Mouse (Mus musculus) forebrain, embryonic 16.5 days (tissue): ENCODE data around the gene Strbp. TPM values are rescaled to one million over a fixed set of nuclear protein-coding genes. Genes with fewer than 3 reads are reported as not detected.

Experiments used
- ATAC-seq: fragments of 200-750 bp; cut with Nextera tagmentation; 2 replicates; pipeline ENCODE4 v1.8.0; 2017; ENCODE audit warnings: mild to moderate bottlenecking, moderate library complexity
- H3K27ac ChIP-seq: fragments of 300-500 bp; sonication (generic); 2 replicates; pipeline ENCODE4 v1.5.1; 2014; ENCODE audit warnings: low read length, control low read depth
- H3K27me3 ChIP-seq: fragments of 300-500 bp; sonication (generic); replicated peaks from 2 replicates; pipeline ENCODE4 v1.6.1; 2014; ENCODE audit warnings: low read length; ENCODE audit not compliant: control insufficient read depth, insufficient read depth
- H3K36me3 ChIP-seq: fragments of 300-500 bp; sonication (generic); 2 replicates; pipeline ENCODE4 v1.6.1; 2014; ENCODE audit not compliant: control insufficient read depth, insufficient read depth
- H3K4me1 ChIP-seq: fragments of 300-500 bp; sonication (generic); replicated peaks from 2 replicates; pipeline ENCODE4 v1.6.1; 2014; ENCODE audit warnings: low read length; ENCODE audit not compliant: control insufficient read depth, insufficient read depth
- H3K4me2 ChIP-seq: fragments of 300-500 bp; sonication (generic); 2 replicates; pipeline ENCODE4 v1.6.1; 2014; ENCODE audit warnings: mild to moderate bottlenecking, low read length, control low read depth
- H3K4me3 ChIP-seq: fragments of 300-500 bp; sonication (generic); replicated peaks from 2 replicates; pipeline ENCODE4 v1.5.1; 2014; ENCODE audit warnings: mild to moderate bottlenecking, low read length, control low read depth
- H3K9ac ChIP-seq: fragments of 300-500 bp; sonication (generic); replicated peaks from 2 replicates; pipeline ENCODE4 v1.6.1; 2014; ENCODE audit warnings: low read depth, low read length, control low read depth
- H3K9me3 ChIP-seq: fragments of 300-500 bp; sonication (generic); 2 replicates; pipeline ENCODE4 v1.6.1; 2016; ENCODE audit warnings: low read length; ENCODE audit not compliant: control insufficient read depth
- WGBS: fragments of 180-500 bp; shearing (Covaris S2); extraction: QIAGEN DNeasy Blood & Tissue Kit; methylation state at CpG from one replicate; pipeline ENCODE4 v1.1.7; 2014; 5-methylcytosine and 5-hydroxymethylcytosine counted together
- polyA plus RNA-seq: library from polyadenylated mRNA; unstranded; fragments of >200 nt; fragmentation: Nextera tagmentation; extraction: Ambion mirVana; gene quantifications from 2 replicates; pipeline ENCODE4 v1.2.1, GENCODE M21; 2015

The Strbp gene
- polyA plus RNA-seq, 1 experiment from 2014 or later: 111 TPM

DNA sequence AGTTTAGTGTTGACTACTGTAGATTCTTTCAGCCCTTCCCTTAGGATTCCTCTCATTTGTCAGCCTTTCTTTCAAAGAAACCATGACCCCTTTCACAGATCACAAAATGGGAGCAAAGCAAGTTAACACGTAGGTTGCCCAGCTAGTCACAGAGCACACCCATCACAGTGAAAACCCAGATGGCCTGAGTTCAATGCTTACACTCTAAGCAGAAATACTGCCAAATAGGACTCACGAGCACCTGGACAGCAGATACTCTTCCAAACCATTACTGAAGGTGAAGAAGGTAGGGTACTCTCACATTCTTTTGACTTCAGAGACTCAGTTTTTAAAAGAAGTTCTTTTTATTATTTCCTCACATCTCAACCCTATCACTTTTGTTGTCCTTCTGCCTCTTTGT lies 147.3 kb downstream of the Strbp start:
- no peak for ATAC-seq
- WGBS: 83% methylated on average over 2 of the region's 2 CpGs
- Histone ChIP-seq H3K27me3 (no peaks in the 10 kb centered on the region), H3K36me3 (peaks cover 44% of the 10 kb centered on the region), H3K4me2 (no peak overlapping the region), H3K9me3 (no peaks in the 10 kb centered on the region), H3K9ac (no peak overlapping the region), H3K27ac (no peak overlapping the region), H3K4me1 (no peaks in the 10 kb centered on the region), H3K4me3 (no peak overlapping the region)

DNA sequence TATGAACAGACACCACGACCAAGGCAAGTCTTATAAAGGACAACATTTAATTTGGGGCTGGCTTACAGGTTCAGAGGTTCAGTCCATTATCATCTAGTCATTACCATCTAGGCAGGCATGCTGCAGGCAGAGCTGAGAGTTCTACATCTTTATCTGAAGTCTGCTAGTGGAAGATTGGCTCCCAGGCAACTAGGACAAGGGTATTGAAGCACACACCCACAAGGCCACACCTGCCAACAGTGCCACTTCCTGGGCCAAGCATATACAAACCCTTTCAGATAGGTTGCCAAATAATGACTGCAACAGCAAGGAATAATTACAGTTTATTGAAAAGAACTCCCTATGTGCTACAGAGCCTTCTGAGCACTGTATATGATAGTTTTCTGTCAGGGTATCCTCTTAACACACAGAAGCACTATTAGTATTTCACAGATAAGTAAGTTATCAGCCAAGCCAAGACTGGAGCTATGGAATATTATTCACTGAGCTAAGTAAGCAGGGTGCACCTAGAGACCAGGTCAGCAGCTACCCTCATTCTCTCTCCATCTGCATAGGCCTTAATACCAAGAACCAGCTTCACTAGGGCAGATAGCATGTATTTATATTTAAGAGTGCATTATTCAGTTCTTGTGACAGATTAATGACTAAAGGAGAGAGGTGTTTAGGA lies 154.2 kb downstream of the Strbp start:
- no peak overlapping the region for H3K4me3 ChIP-seq
- peaks cover 24% of the 10 kb centered on the region for H3K36me3 ChIP-seq
- no peak overlapping the region for H3K9ac ChIP-seq
- 79% methylated on average over 1 of the region's 1 CpGs for WGBS
- no peaks in the 10 kb centered on the region for H3K4me1 ChIP-seq
- H3K4me2 ChIP-seq: no peak overlapping the region
- no peak overlapping the region for H3K27ac ChIP-seq
- no peak for ATAC-seq
- no peaks in the 10 kb centered on the region for H3K27me3 ChIP-seq
- H3K9me3 ChIP-seq: no peaks in the 10 kb centered on the region

DNA sequence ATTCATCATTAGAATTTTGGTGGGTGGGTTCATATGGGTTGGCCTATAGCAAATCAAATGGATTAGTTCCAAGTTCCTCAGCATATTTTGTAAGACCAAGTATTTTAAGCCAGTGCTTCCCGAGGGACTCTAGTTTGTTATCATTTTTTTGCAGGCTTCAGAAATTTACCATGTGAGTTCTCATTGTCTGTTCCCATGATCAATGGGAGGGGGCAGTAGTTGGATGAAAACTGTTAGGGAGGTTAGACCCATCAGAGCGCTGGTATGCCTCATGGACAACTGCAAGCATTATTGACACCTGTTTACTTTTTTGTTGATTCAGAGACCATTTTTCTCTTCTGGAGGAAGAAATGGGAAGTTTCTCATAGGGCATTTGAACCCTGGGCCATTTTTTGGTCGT lies 172.0 kb downstream of the Strbp start:
- H3K9me3 ChIP-seq: no peaks in the 10 kb centered on the region
- H3K27ac ChIP-seq: no peak overlapping the region
- no peak overlapping the region for H3K9ac ChIP-seq
- no peak overlapping the region for H3K4me3 ChIP-seq
- H3K36me3 ChIP-seq: peaks cover 7% of the 10 kb centered on the region
- H3K4me1 ChIP-seq: no peaks in the 10 kb centered on the region
- WGBS: 89% methylated on average over 3 of the region's 3 CpGs
- no peak for ATAC-seq
- no peaks in the 10 kb centered on the region for H3K27me3 ChIP-seq
- no peak overlapping the region for H3K4me2 ChIP-seq

DNA sequence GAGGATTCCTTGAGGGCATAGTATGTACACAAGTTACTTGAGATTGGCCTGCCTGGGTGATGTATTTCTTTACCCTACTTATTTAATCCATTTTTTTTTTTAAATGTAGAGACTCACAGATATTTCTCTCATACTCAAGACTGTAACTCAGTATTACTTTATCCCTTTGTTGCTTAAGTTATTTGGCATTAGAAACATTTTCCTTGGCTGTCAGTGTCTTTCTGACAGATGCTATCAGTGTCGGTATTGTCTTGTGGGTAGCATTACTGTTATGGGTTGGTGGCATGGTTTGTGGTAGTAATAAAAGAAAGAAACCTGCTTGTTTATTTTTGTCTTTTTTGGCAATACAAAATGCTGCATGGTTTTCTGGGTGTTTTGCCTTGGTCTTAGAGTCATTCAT lies 172.9 kb downstream of the Strbp start:
- Histone ChIP-seq H3K27ac (no peak overlapping the region), H3K27me3 (no peaks in the 10 kb centered on the region), H3K9ac (no peak overlapping the region), H3K4me1 (no peaks in the 10 kb centered on the region), H3K36me3 (peaks cover 4% of the 10 kb centered on the region), H3K4me3 (no peak overlapping the region), H3K4me2 (no peak overlapping the region), H3K9me3 (no peaks in the 10 kb centered on the region)
- no peak for ATAC-seq
- WGBS: 82% methylated on average over 1 of the region's 1 CpGs

DNA sequence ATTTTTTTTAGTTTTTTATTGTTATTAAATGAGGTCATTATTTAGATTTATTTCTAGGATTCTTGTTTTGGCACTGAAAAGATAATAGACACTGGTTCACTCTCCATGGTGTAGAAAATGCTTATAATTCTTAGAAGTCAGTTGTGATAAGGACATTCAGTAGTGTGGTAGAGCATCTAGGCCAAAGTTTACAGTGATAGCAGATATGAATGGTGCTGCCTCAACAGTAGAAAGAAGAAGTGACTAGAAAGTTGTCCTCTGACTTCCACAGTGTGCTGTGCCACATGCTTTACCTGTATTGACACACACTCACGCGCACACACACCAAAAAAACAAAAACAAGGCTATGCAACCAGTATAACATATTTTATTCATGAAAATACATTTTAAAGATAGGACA lies 174.3 kb downstream of the Strbp start:
- WGBS: 97% methylated on average over 2 of the region's 2 CpGs
- H3K36me3 ChIP-seq: peaks cover 4% of the 10 kb centered on the region
- no peaks in the 10 kb centered on the region for H3K27me3 ChIP-seq
- no peaks in the 10 kb centered on the region for H3K4me1 ChIP-seq
- H3K9ac ChIP-seq: no peak overlapping the region
- H3K4me2 ChIP-seq: no peak overlapping the region
- H3K4me3 ChIP-seq: no peak overlapping the region
- H3K27ac ChIP-seq: no peak overlapping the region
- no peaks in the 10 kb centered on the region for H3K9me3 ChIP-seq
- no peak for ATAC-seq

DNA sequence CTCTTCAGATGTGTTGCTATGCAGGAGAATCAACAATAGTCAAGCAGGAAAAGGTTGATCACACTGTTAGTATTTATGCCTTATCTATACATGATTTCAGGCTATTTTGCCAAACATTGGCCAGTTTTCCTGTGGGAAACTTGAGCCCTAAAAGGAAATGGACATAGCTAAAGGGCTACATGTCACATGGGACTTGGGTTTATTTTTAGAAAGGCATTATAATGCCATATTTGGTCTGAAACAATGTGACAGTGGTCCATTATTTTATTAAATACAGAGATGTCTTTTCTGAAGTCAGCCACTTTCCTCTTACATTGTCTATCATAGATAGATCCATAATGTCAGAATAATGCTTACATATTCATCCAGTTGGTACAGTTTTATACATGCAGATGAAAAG lies 176.1 kb downstream of the Strbp start:
- no peaks in the 10 kb centered on the region for H3K9me3 ChIP-seq
- H3K4me3 ChIP-seq: no peak overlapping the region
- ATAC-seq: no peak
- H3K27me3 ChIP-seq: no peaks in the 10 kb centered on the region
- no peak overlapping the region for H3K9ac ChIP-seq
- H3K4me1 ChIP-seq: no peaks in the 10 kb centered on the region
- H3K4me2 ChIP-seq: no peak overlapping the region
- H3K36me3 ChIP-seq: no peaks in the 10 kb centered on the region
- no peak overlapping the region for H3K27ac ChIP-seq

DNA sequence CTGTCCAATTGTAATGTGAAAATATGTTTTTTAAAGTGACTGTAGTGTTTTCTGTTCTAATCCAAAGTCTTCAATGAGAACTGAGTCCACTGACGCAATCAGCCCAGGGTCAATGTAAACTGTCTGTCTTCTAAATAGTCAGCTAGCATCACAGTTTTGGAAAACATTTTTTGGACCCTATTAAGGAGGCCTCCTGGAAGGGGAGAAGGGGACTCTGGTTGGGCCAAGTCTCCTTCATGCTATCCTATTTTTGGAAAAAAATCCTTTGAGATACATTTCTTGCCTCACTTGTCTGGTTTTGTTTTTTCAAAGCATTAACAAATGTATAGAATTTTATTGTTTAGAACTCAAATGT lies 184.4 kb downstream of the Strbp start:
- Histone ChIP-seq H3K27me3 (no peaks in the 10 kb centered on the region), H3K4me2 (peak overlapping the region; percentile 57), H3K9ac (no peak overlapping the region), H3K4me3 (no peak overlapping the region), H3K4me1 (peaks cover 23% of the 10 kb centered on the region), H3K9me3 (no peaks in the 10 kb centered on the region), H3K27ac (no peak overlapping the region), H3K36me3 (no peaks in the 10 kb centered on the region)
- WGBS: 83% methylated on average over 1 of the region's 1 CpGs
- no peak for ATAC-seq

DNA sequence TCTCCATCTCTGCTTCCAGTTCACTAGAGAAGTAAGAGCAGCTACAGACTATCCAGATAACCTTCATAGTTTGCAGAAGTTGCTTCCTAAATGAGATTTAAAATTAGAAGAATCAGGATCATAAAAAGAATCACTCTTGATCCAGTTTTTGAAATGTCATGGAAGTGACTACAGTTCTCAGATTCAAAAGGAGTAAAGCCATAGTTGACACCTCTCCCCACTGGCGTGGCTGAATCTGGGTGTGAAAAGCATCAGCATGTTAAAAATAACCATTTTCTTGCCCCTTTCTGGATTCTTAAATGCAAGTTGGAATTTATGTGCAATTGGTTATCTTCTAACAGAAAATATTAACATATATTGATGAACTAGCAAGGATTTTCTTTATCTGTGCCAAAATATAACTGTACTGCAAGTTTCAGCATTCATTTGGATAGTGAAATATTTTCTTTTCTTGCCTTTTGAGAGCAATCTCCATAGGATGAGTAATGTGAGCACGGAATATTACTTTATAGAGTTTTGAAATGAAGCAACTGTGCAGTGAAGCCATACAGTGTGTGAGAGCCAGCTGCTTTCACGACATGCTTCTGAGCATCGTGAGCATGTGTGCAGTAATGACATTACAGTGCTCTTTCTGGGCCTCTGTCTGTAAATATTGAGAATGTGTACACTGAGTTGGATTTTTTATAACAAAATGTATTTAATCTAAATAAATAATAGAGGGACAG lies 184.9 kb downstream of the Strbp start:
- peak overlapping the region; percentile 85; the same call in 1 of the 2 replicates for H3K27ac ChIP-seq
- H3K27me3 ChIP-seq: no peaks in the 10 kb centered on the region
- H3K36me3 ChIP-seq: no peaks in the 10 kb centered on the region
- peak overlapping the region; percentile 57 for H3K4me2 ChIP-seq
- peaks cover 23% of the 10 kb centered on the region for H3K4me1 ChIP-seq
- no peaks in the 10 kb centered on the region for H3K9me3 ChIP-seq
- peak overlapping the region; percentile 45 for H3K4me3 ChIP-seq
- 70% methylated on average over 4 of the region's 4 CpGs for WGBS
- no peak overlapping the region for H3K9ac ChIP-seq
- ATAC-seq: no peak

DNA sequence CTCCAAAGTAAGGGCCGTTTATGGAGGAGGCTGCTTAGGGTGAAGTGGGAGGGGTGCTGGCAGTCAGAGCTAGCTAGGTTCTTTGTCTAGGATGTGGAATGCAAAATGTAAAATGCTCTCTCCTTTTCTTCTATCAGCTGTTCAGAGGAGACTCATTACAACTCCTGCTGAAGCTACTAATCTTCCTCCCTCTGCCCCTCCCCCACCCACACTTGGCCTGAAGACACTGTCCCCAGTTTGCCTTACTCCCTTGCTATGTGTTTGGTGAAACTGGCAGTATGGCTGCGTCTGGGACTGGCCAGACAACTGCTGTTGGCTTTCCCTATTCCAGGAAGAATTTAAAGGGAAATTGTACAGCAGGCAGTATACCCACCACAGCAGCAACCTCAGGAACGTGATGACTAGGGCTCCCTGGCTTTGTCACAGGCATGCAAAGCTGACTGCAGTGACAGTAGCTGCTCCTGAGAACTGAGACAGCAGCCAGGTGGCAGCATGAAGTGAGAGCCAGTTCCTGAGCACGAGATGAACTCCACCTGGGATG lies 186.7 kb downstream of the Strbp start:
- peak overlapping the region; percentile 59 for H3K9ac ChIP-seq
- ATAC-seq: peak; percentile 69
- WGBS: 19% methylated on average over 4 of the region's 4 CpGs
- H3K9me3 ChIP-seq: no peaks in the 10 kb centered on the region
- H3K36me3 ChIP-seq: peaks cover 10% of the 10 kb centered on the region
- no peaks in the 10 kb centered on the region for H3K27me3 ChIP-seq
- peak overlapping the region; percentile 57 for H3K4me2 ChIP-seq
- peak overlapping the region; percentile 45 for H3K4me3 ChIP-seq
- peaks cover 23% of the 10 kb centered on the region for H3K4me1 ChIP-seq
- H3K27ac ChIP-seq: peak overlapping the region; percentile 85
